Mouse (Mus musculus): ENCODE results near the gene Btbd35f21.
"Not testable (repeated sequence)": the region's sequence is repeated elsewhere in the genome, so short reads cannot be mapped to it uniquely, and the experiment has no call there.

- TF ChIP-seq POLR2A, CTCF (IDR thresholded peaks at IDR 0.05; ENCODE audit: insufficient read depth, low read depth, low read length): not testable (repeated sequence)
Measured at GRCm38 (mm10) chrX:32725809-32726208, at the start of gene Btbd35f21.

Data from olfactory bulb, adult 2 months (tissue).